Mouse (Mus musculus): ENCODE measurements around the gene Hist2h3c2. TPM values are rescaled to one million over a fixed set of nuclear protein-coding genes. Genes with fewer than 3 reads are reported as not detected.
A peak's percentile ranks its signal among the peaks of the same experiment; 100 is the strongest.

The Hist2h3c2 gene
- polyA plus RNA-seq, 2 experiments from 2014 or later = not detected

DNA sequence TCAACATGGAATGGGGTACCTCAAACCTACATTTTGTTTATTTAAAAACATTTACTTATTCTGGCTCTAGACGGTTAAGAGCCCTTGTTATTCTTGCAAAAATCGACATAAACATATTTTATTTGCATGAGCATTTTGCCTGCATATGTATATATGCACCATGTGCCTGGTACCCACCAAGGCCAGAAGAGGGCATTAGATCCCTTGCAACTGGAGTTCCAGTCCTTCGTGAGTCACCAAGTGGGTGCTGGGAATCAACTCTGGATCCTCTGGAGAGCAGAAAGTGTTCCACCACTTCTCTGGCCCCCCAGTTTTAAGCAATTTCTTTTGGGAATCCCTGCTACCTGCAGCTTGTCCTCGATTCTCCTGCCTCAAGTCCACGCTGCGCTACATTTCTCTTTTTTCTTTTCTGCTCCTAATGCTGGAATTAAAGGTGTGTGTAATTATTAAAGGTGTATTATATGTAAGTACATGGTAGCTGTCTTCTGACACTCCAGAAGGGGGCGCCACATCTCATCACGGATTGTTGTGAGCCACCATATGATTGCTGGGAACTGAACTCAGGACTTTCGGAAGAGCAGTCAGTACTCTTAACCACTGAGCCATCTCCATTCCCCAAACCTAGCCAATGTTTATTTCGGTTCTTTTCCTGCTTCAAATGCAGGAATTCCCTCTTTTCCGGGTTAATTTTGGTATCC is 43.2 kb downstream of the Hist2h3c2 start:
- no peak for ATAC-seq

DNA sequence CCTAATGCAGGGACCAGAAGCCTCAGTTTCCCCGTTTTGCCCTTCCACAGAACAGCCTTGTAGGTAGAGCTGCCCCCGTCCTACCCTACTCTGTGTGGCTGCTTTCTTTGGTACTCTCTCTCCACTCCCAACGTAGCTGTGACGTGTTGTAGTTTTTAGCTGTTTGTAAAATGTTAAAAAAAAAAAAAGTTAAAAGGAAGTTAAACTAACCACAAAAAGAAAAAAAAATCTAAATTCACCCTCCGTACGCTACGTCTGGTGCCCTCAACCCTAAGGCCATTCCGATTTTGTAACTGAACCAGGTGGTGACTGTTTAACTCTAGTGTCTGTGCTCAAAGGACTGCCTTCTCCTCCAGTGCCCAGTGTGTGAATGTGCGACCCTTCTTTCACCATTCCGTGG is 44.0 kb downstream of the Hist2h3c2 start:
- ATAC-seq = peak; percentile 15

DNA sequence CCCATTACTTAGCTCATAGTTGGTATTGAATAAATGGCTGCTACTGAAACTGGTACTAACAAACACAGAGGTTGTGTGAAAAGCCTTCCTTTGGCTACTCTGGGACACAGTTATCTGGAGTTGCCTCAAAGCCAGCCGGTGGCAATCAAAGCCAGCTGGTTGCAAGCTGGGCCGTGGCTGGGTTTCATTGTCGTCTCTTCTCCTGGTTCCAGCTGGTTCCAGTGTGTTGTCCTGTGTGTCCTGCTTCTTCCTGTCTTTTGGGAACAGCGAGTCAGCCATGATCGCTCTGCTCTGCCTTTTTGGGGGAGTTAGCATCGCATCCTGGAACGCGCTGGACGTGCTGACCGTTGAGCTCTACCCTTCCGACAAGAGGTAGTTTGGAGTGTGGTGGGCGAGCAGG is 46.0 kb downstream of the Hist2h3c2 start:
- ATAC-seq = no peak

Other genes starting within 250 kb of the Hist2h3c2 start
- 10 to 100 TPM in 1 of 2 experiments, 1 to 10 TPM in 1; 9.8 to 10.1 TPM for gene Plekho1, start 243.1 kb downstream of the Hist2h3c2 start, polyA plus RNA-seq (2017; shearing (Covaris generic))
- 10 to 100 TPM; 22.2 to 24.3 TPM for gene Vps45, start 180.7 kb downstream of the Hist2h3c2 start, polyA plus RNA-seq (2017; shearing (Covaris generic))
- 10 to 100 TPM in 1 of 2 experiments, 1 to 10 TPM in 1; 9.1 to 13.3 TPM for gene Otud7b, start 134.6 kb downstream of the Hist2h3c2 start, polyA plus RNA-seq (2017; shearing (Covaris generic))
- gene Mtmr11, start 77.1 kb downstream of the Hist2h3c2 start, polyA plus RNA-seq (2017; shearing (Covaris generic)) = 1 to 10 TPM; 2.3 to 2.4 TPM
- 10 to 100 TPM; 53.4 to 58.5 TPM for gene Sf3b4, start 66.8 kb downstream of the Hist2h3c2 start, polyA plus RNA-seq (2017; shearing (Covaris generic))
- gene Sv2a, start 58.0 kb downstream of the Hist2h3c2 start, polyA plus RNA-seq (2017; shearing (Covaris generic)) = 1 to 10 TPM in 1 of 2 experiments, under 1 TPM in 1; 0.80 to 2.0 TPM
- 10 to 100 TPM; 30.5 to 33.8 TPM for gene Bola1, start 19.4 kb downstream of the Hist2h3c2 start, polyA plus RNA-seq (2017; shearing (Covaris generic))
- not detected for gene Hist2h2ab, start 19.3 kb downstream of the Hist2h3c2 start, polyA plus RNA-seq (2017; shearing (Covaris generic))
- gene Hist2h2ac, start 18.2 kb downstream of the Hist2h3c2 start, polyA plus RNA-seq (2017; shearing (Covaris generic)) = 1 to 10 TPM; 5.5 to 5.8 TPM
- gene Hist2h2be, start 18.0 kb downstream of the Hist2h3c2 start, polyA plus RNA-seq (2017; shearing (Covaris generic)) = 1 to 10 TPM; 1.6 to 2.6 TPM
- 10 to 100 TPM; 32.4 to 55.4 TPM for gene Hist2h2aa2, start 1.1 kb upstream of the Hist2h3c2 start, polyA plus RNA-seq (2017; shearing (Covaris generic))
- gene Hist2h2aa1, start 6.4 kb upstream of the Hist2h3c2 start, polyA plus RNA-seq (2017; shearing (Covaris generic)) = 10 to 100 TPM in 1 of 2 experiments, not detected in 1; 21.7 TPM
- gene Hist2h3c1, start 7.6 kb upstream of the Hist2h3c2 start, polyA plus RNA-seq (2017; shearing (Covaris generic)) = not detected
- 1 to 10 TPM; 7.0 to 7.1 TPM for gene Hist2h4, start 24.2 kb upstream of the Hist2h3c2 start, polyA plus RNA-seq (2017; shearing (Covaris generic))
- 1 to 10 TPM; 7.4 to 9.9 TPM for gene Hist2h3b, start 29.5 kb upstream of the Hist2h3c2 start, polyA plus RNA-seq (2017; shearing (Covaris generic))
- 1 to 10 TPM; 6.3 to 8.4 TPM for gene Hist2h2bb, start 30.6 kb upstream of the Hist2h3c2 start, polyA plus RNA-seq (2017; shearing (Covaris generic))
- gene Fcgr1, start 54.8 kb upstream of the Hist2h3c2 start, polyA plus RNA-seq (2017; shearing (Covaris generic)) = under 1 TPM in 1 of 2 experiments, not detected in 1; 0.46 TPM
- not detected for gene BC107364, start 213.2 kb upstream of the Hist2h3c2 start, polyA plus RNA-seq (2017; shearing (Covaris generic))

Data from CD4-positive, CD25-positive, alpha-beta regulatory T cell, adult 4 months (primary cell).